Mouse (Mus musculus) forebrain, embryonic 10.5 days (tissue): ENCODE results near the gene Gm8138. TPM values are rescaled to one million over a fixed set of nuclear protein-coding genes. Genes with fewer than 3 reads are reported as not detected.
"Not testable (repeated sequence)": the region's sequence is repeated elsewhere in the genome, so short reads cannot be mapped to it uniquely, and the experiment has no call there.

ENCODE experiments used
- DNase-seq: peaks from one replicate; pipeline ENCODE4 v3.0.0-alpha.2; 2017; ENCODE audit warnings: low spot score; ENCODE audit errors: extremely low spot score
- H3K27ac ChIP-seq: fragments of 300-500 bp; sonication (generic); 2 replicates; pipeline ENCODE4 v1.5.1; 2016; ENCODE audit warnings: mild to moderate bottlenecking
- H3K27me3 ChIP-seq: fragments of 300-500 bp; sonication (generic); 2 replicates; pipeline ENCODE4 v1.6.1; 2016; ENCODE audit warnings: mild to moderate bottlenecking; ENCODE audit not compliant: poor library complexity, severe bottlenecking
- H3K36me3 ChIP-seq: fragments of 300-500 bp; sonication (generic); replicated peaks from 2 replicates; pipeline ENCODE4 v1.6.1; 2016; ENCODE audit warnings: mild to moderate bottlenecking, moderate library complexity
- H3K4me1 ChIP-seq: fragments of 300-500 bp; sonication (generic); 2 replicates; pipeline ENCODE4 v1.6.1; 2016
- H3K4me3 ChIP-seq: fragments of 300-500 bp; sonication (generic); 2 replicates; pipeline ENCODE4 v1.5.1; 2016; ENCODE audit warnings: mild to moderate bottlenecking, moderate library complexity
- H3K9me3 ChIP-seq: fragments of 300-500 bp; sonication (generic); 2 replicates; pipeline ENCODE4 v1.6.1; 2016; ENCODE audit warnings: mild to moderate bottlenecking, moderate library complexity
- WGBS: fragments of 180-500 bp; shearing (Covaris S2); methylation state at CpG from one replicate; pipeline ENCODE4 v1.1.7; 2016; 5-methylcytosine and 5-hydroxymethylcytosine counted together
- polyA plus RNA-seq: library from polyadenylated mRNA; unstranded; fragments of >200 nt; fragmentation: Nextera tagmentation; extraction: Ambion mirVana; gene quantifications from 2 replicates; pipeline ENCODE4 v1.2.1, GENCODE M21; 2016

The Gm8138 gene
- polyA plus RNA-seq = not detected in 2 replicates

- H3K4me1 ChIP-seq, H3K27me3 ChIP-seq, H3K27ac ChIP-seq, H3K4me3 ChIP-seq, DNase-seq, H3K9me3 ChIP-seq, H3K36me3 ChIP-seq: not testable (repeated sequence)
- no CpG with 5 or more reads among the region's 3 CpGs for WGBS
Observed at GRCm38 (mm10) chr14:43416250-43416649, at the start of gene Gm8138. Gene Gm8138 (minus strand): TSS chr14:43416350.

GRCm38 (mm10) chr14:43361713-43362112, 54.4 kb downstream of the Gm8138 start:
- 89% methylated on average over 11 of the region's 11 CpGs for WGBS
- H3K27me3 ChIP-seq, DNase-seq, H3K4me3 ChIP-seq, H3K27ac ChIP-seq, H3K4me1 ChIP-seq, H3K36me3 ChIP-seq, H3K9me3 ChIP-seq: not testable (repeated sequence)

Other genes starting within 250 kb of the Gm8138 start
- gene Gm7233, start 236.5 kb downstream of the Gm8138 start, polyA plus RNA-seq = not detected in 2 replicates
- gene Gm8122, start 181.0 kb downstream of the Gm8138 start, polyA plus RNA-seq = not detected in 2 replicates
- gene Gm8126, start 157.7 kb downstream of the Gm8138 start, polyA plus RNA-seq = not detected in 2 replicates
- not detected in 2 replicates for gene Gm9732, start 141.3 kb downstream of the Gm8138 start, polyA plus RNA-seq
- not detected in 2 replicates for gene Gm8127, start 122.5 kb downstream of the Gm8138 start, polyA plus RNA-seq
- gene 1700001F09Rik, start 68.5 kb downstream of the Gm8138 start, polyA plus RNA-seq = not detected in 2 replicates
- gene Gm5799, start 127.2 kb upstream of the Gm8138 start, polyA plus RNA-seq = not detected in 2 replicates
- not detected in 2 replicates for gene Gm17654, start 162.8 kb upstream of the Gm8138 start, polyA plus RNA-seq
- gene Gm10375, start 191.7 kb upstream of the Gm8138 start, polyA plus RNA-seq = not detected in 2 replicates